Mouse (Mus musculus) kidney, postnatal 0 days (tissue): ENCODE results near the gene Sgo1. TPM values are rescaled to one million over a fixed set of nuclear protein-coding genes. Genes with fewer than 3 reads are reported as not detected.
"Not testable (repeated sequence)": the region's sequence is repeated elsewhere in the genome, so short reads cannot be mapped to it uniquely, and the experiment has no call there.

Experiments used
- ATAC-seq: fragments of 200-750 bp; cut with Nextera tagmentation; replicated peaks from 2 replicates; pipeline ENCODE4 v1.8.0; 2017; ENCODE audit warnings: low read depth, moderate number of reproducible peaks, moderate TSS enrichment, moderate library complexity; ENCODE audit not compliant: low FRiP score
- DNase-seq: peaks from one replicate; pipeline ENCODE4 v3.0.0-alpha.2; 2016; ENCODE audit warnings: low spot score
- H3K27ac ChIP-seq: fragments of 300-500 bp; sonication (generic); 2 replicates; pipeline ENCODE4 v1.5.1; 2014; ENCODE audit warnings: mild to moderate bottlenecking
- H3K27me3 ChIP-seq: fragments of 300-500 bp; sonication (generic); 2 replicates; pipeline ENCODE4 v1.6.1; 2014; ENCODE audit warnings: low read length, mixed read lengths; ENCODE audit not compliant: insufficient read depth
- H3K36me3 ChIP-seq: fragments of 300-500 bp; sonication (generic); 2 replicates; pipeline ENCODE4 v1.6.1; 2014; ENCODE audit warnings: low read length, mixed read lengths; ENCODE audit not compliant: insufficient read depth
- H3K4me1 ChIP-seq: fragments of 300-500 bp; sonication (generic); replicated peaks from 2 replicates; pipeline ENCODE4 v1.6.1; 2014; ENCODE audit warnings: antibody characterized with exemption, low read length, mixed read lengths; ENCODE audit not compliant: insufficient read depth
- H3K4me2 ChIP-seq: fragments of 300-500 bp; sonication (generic); 2 replicates; pipeline ENCODE4 v1.6.1; 2014; ENCODE audit warnings: mild to moderate bottlenecking, low read length, moderate library complexity, mixed read lengths
- H3K4me3 ChIP-seq: fragments of 300-500 bp; sonication (generic); replicated peaks from 2 replicates; pipeline ENCODE4 v1.5.1; 2014; ENCODE audit warnings: low read depth, low read length
- H3K9ac ChIP-seq: fragments of 300-500 bp; sonication (generic); 2 replicates; pipeline ENCODE4 v1.6.1; 2014; ENCODE audit warnings: low read depth, low read length
- H3K9me3 ChIP-seq: fragments of 300-500 bp; sonication (generic); replicated peaks from 2 replicates; pipeline ENCODE4 v1.6.1; 2016; ENCODE audit warnings: low read length, inconsistent platforms, mixed read lengths
- CTCF ChIP-seq: IDR thresholded peaks from 2 replicates; pipeline ENCODE4 v1.5.1; 2016; ENCODE audit warnings: antibody characterized with exemption, low read depth, mild to moderate bottlenecking, moderate library complexity
- WGBS: fragments of 180-500 bp; shearing (Covaris S2); extraction: QIAGEN DNeasy Blood & Tissue Kit; methylation state at CpG from one replicate; pipeline ENCODE4 v1.1.7; 2014; 5-methylcytosine and 5-hydroxymethylcytosine counted together
- polyA plus RNA-seq: library from polyadenylated mRNA; unstranded; fragments of >200 nt; fragmentation: Nextera tagmentation; extraction: Ambion mirVana; gene quantifications from 2 replicates; pipeline ENCODE4 v1.2.1, GENCODE M21; 2015

Sgo1 gene
- polyA plus RNA-seq: 21.3 and 21.7 TPM in 2 replicates

DNA sequence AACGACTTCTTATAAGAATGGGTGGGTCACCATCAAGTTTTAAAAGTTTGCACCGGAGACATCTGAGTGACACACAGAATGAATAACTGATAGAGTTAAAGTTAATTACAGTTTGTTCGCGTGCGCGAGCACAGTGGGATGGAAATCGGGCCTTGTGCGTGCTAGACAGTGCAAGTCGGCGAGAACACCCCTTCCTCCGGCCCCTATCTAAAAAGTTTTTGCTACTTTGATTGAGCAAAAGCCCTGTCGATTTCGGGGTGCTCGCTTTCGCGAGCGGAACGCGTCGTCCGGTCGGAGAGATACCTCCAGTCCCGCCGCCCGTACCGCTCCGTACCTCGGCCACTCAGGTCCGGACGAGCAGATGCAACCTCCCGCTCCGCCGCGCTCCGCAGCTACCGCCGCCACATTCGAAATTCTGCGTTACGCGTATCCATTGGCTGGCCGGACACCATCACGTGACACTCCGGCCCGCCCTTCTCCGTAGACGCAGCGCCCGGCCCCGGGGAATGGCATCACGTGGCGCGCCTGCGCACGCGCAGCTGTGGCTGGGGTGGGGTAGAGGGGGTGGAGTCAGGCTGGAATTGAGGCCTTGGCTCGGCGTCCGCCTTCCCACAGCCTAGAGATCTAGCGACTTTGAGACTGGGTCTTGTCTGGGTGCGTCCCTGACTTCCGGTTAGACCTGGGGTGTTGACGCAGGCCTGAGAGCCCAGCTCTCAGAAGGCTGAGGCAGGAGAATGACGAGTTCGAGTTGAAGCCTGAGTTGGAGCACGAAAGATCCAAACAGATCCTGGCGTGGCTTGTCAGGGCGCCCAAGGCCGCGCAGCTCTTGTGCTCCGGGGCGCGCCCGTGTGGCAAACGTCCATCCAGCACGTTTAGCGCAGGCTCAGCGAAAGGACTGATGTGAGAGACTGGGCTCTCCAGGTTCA, at the start of gene Sgo1:
Gene Sgo1, minus strand, starts transcription at position 457 of the 926 bp plus-strand sequence.
- Histone ChIP-seq H3K4me2 (peak within 1 kb of the TSS; percentile 66), H3K9ac (peak within 1 kb of the TSS; percentile 80), H3K27ac (peak within 1 kb of the TSS; percentile 98), H3K36me3 (no peaks in the 10 kb centered on the region; the same call in 1 of the 2 replicates), H3K4me1 (no peaks in the 10 kb centered on the region; the same call in 1 of the 2 replicates), H3K9me3 (no peaks in the 10 kb centered on the region), H3K27me3 (no peaks in the 10 kb centered on the region), H3K4me3 (peak within 1 kb of the TSS; percentile 54)
- TF ChIP-seq CTCF: peak; percentile 53
- ATAC-seq: peak; percentile 99
- WGBS: under 1% methylated on average over 78 of the region's 78 CpGs
- peak; percentile 98 for DNase-seq

DNA sequence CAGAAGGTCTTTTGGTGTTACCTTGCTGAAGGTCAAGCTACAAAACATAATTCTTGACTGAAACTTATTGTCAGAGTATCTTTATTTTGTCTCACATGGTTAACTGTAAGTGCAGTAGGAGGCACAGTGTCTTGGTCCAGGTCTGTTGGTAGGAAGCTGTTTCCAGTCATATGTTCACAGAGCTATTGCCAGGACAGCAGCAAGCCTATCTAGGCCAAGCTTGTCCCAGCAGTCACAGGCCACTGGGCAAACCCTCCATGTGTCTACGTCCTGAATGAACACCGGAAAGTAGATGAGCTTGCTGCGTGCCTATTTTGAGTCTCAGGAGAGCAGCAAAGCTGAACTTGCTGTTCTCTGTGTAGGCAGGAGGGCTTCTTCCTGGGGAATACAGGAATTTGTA, 29.8 kb upstream of the Sgo1 start:
- DNase-seq, H3K27ac ChIP-seq, H3K4me1 ChIP-seq, H3K9ac ChIP-seq, H3K9me3 ChIP-seq, H3K36me3 ChIP-seq, H3K4me3 ChIP-seq, H3K4me2 ChIP-seq, ATAC-seq, H3K27me3 ChIP-seq: not testable (repeated sequence)
- WGBS: 82% methylated on average over 3 of the region's 3 CpGs

DNA sequence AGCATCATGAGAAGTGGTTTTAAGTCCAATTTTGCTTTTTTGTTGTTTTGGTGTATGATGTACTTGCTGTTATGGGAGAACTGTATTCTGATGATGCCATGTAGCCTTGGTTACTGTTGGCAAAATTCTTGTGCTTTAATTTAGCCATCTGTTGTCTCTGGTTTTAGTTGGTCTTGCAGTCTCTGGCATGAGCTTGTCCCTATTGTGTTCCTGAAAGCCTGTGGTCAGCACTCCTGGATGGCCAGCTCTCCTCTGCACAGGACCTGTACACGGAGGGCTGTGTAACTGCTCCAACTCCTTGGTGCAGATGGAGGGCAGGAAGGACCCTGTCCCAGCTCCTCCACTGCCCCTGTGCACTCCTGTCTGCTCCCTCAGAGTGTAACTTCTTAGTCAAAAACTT, 29.3 kb upstream of the Sgo1 start:
- H3K27ac ChIP-seq: no peak overlapping the region
- DNase-seq (no peak), ATAC-seq (no peak)
- H3K9ac ChIP-seq: no peak overlapping the region
- no peaks in the 10 kb centered on the region for H3K4me1 ChIP-seq
- H3K4me2 ChIP-seq: no peak overlapping the region
- TF ChIP-seq CTCF: no peak
- no peak overlapping the region for H3K4me3 ChIP-seq
- no peaks in the 10 kb centered on the region for H3K36me3 ChIP-seq
- H3K27me3 ChIP-seq: no peaks in the 10 kb centered on the region
- 80% methylated on average over 1 of the region's 1 CpGs for WGBS
- no peaks in the 10 kb centered on the region for H3K9me3 ChIP-seq

DNA sequence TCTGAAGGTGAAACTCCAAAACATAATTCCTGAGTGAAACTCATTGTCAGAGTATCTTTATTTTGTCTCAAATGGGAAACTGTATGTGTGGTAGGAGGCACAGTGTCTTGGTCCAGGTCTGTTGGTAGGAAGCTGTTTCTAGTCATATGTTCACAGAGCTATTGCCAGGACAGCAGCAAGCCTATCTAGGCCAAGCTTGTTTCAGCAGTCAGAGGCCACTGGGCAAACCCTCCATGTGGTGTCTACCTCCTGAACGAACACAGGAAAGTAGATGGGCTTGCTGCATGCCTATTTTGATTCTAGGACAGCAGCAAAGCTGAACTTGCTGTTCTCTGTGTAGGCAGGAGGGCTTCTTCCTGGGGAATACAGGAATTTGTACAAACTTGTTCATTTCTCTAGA, 26.0 kb upstream of the Sgo1 start:
- not testable (repeated sequence) for H3K9ac ChIP-seq, H3K27me3 ChIP-seq, H3K4me1 ChIP-seq, DNase-seq, ATAC-seq, H3K9me3 ChIP-seq, H3K27ac ChIP-seq, H3K36me3 ChIP-seq, H3K4me2 ChIP-seq, H3K4me3 ChIP-seq
- WGBS: 52% methylated on average over 1 of the region's 1 CpGs

DNA sequence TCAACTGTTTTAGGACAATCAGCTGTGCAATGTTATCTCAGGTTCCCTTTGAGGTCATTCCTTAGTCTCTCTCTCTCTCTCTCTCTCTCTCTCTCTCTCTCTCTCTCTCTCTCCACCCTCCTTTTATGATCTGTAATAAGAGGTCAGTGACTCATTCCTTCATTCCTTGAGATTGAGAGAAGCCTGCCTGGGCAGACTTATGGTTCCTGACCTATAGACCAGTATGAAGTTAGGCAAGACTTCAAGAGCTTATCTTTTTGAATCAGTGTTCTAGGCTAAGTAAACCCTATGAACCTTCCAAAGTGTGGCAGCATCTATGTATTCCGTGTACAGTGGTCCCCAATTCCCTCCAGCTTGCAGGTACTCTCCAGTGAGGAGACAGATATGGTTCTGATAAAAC, 25.3 kb upstream of the Sgo1 start:
- TF ChIP-seq CTCF: no peak
- Histone ChIP-seq H3K27ac (no peak overlapping the region), H3K27me3 (no peaks in the 10 kb centered on the region), H3K4me2 (no peak overlapping the region), H3K4me3 (no peak overlapping the region), H3K36me3 (no peaks in the 10 kb centered on the region), H3K9ac (no peak overlapping the region), H3K9me3 (no peaks in the 10 kb centered on the region), H3K4me1 (no peaks in the 10 kb centered on the region)
- ATAC-seq (no peak), DNase-seq (no peak)
- 54% methylated on average over 1 of the region's 1 CpGs for WGBS

DNA sequence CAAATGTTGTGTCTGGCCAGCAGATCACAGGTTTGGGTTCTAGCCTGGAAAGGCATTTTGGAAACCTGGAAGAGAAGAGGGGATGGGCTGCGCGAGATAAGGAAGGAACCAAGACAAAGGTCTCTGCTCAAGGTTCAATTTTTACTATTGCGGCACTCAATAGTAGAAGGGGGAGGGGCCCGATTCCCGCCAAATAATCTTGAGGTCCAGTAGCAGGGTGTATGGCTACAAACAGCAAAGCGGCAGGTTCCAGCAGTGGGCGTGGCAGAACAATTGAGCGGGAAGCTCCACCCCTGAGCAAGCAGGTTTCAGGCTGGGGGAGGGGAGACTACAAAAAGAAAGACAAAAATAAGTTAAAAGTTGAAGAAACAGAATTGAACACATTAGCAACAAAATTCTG, 8.4 kb upstream of the Sgo1 start:
- H3K36me3 ChIP-seq, H3K4me1 ChIP-seq, ATAC-seq, H3K4me2 ChIP-seq, H3K9me3 ChIP-seq, H3K4me3 ChIP-seq, DNase-seq, H3K27ac ChIP-seq, H3K9ac ChIP-seq, H3K27me3 ChIP-seq: not testable (repeated sequence)
- 89% methylated on average over 8 of the region's 8 CpGs for WGBS
